Mouse (Mus musculus) frontal cortex, postnatal 14 days (tissue): ENCODE measurements at regions not wholly inside any gene's neighbourhood (a gene's known extent, or its start where the extent isn't known, plus 50 kb on each side); places are given as distances from the start of the nearest gene placed in this dataset.
"Not testable (repeated sequence)": the region's sequence is repeated elsewhere in the genome, so short reads cannot be mapped to it uniquely, and the experiment has no call there.

ENCODE experiments used
- DNase-seq, 2 experiments: peaks; one replicate each; pipeline ENCODE4 v3.0.0; 2022; ENCODE audit warnings: low spot score in 2 of 2

- peak; percentile 21 to 75 for DNase-seq
These were observed 54.0 kb upstream of the Usp47 start for GRCm38 (mm10) chr7:111969198-111969887.

- DNase-seq = no peak
These were observed 55.0 kb upstream of the Usp47 start for GRCm38 (mm10) chr7:111968261-111968660.

- DNase-seq = no peak
These were observed 56.6 kb upstream of the Usp47 start for GRCm38 (mm10) chr7:111966716-111967115.

GRCm38 (mm10) chr7:111963969-111964368, 59.3 kb upstream of the Usp47 start:
- no peak for DNase-seq

- no peak for DNase-seq
These were observed 63.3 kb upstream of the Usp47 start for GRCm38 (mm10) chr7:111959977-111960376.

- DNase-seq = no peak
These were observed 66.6 kb upstream of the Usp47 start for GRCm38 (mm10) chr7:111956671-111957070.

- DNase-seq = no peak
These were observed 83.7 kb upstream of the Usp47 start for GRCm38 (mm10) chr7:111939631-111940030.

- no peak for DNase-seq
These were observed 85.8 kb upstream of the Usp47 start for GRCm38 (mm10) chr7:111937547-111937946.

- DNase-seq = no peak
These were observed 86.2 kb upstream of the Usp47 start for GRCm38 (mm10) chr7:111937102-111937501.

GRCm38 (mm10) chr7:111932725-111933124, 90.6 kb upstream of the Usp47 start:
- no peak for DNase-seq

GRCm38 (mm10) chr7:111919961-111920360, 103.3 kb upstream of the Usp47 start:
- no peak for DNase-seq

- DNase-seq = peak; percentile 20 to 25
These were observed 119.5 kb upstream of the Usp47 start for GRCm38 (mm10) chr7:111903741-111904231.

- DNase-seq = no peak
These were observed 117.2 kb upstream of the Galnt18 start for GRCm38 (mm10) chr7:111897016-111897415.

GRCm38 (mm10) chr7:111896255-111896654, 116.5 kb upstream of the Galnt18 start:
- peak; percentile 58 to 73 for DNase-seq

GRCm38 (mm10) chr7:111882991-111883390, 103.2 kb upstream of the Galnt18 start:
- no peak for DNase-seq

GRCm38 (mm10) chr7:111880067-111880675, 100.4 kb upstream of the Galnt18 start:
- DNase-seq = no peak

GRCm38 (mm10) chr7:111877591-111877990, 97.8 kb upstream of the Galnt18 start:
- no peak for DNase-seq

GRCm38 (mm10) chr7:111875949-111876348, 96.2 kb upstream of the Galnt18 start:
- DNase-seq = no peak

GRCm38 (mm10) chr7:111869337-111869736, 89.6 kb upstream of the Galnt18 start:
- DNase-seq = no peak

GRCm38 (mm10) chr7:111863035-111863434, 83.3 kb upstream of the Galnt18 start:
- no peak for DNase-seq

GRCm38 (mm10) chr7:111858291-111858690, 78.5 kb upstream of the Galnt18 start:
- DNase-seq = not testable (repeated sequence)

- DNase-seq = no peak
These were observed 77.2 kb upstream of the Galnt18 start for GRCm38 (mm10) chr7:111856977-111857376.

GRCm38 (mm10) chr7:111855309-111855708, 75.5 kb upstream of the Galnt18 start:
- DNase-seq = no peak
